Mouse (Mus musculus) frontal cortex, adult 2 months (tissue): ENCODE data around the gene Cdpf1. TPM values are rescaled to one million over a fixed set of nuclear protein-coding genes. Genes with fewer than 3 reads are reported as not detected.

Source experiments
- DNase-seq, 2 experiments: peaks; one replicate each; pipeline ENCODE4 v3.0.0; 2022; ENCODE audit warnings: low spot score in 1 of 2; ENCODE audit errors: extremely low spot score in 1 of 2
- polyA plus RNA-seq: library from polyadenylated mRNA; depleted of rRNA; stranded (reverse); fragments of >200 nt; gene quantifications from 2 replicates; pipeline ENCODE4 v1.2.3, GENCODE M21; 2012; rRNA removed

The Cdpf1 gene
- polyA plus RNA-seq, 1 experiment, result 23.5 TPM

DNA sequence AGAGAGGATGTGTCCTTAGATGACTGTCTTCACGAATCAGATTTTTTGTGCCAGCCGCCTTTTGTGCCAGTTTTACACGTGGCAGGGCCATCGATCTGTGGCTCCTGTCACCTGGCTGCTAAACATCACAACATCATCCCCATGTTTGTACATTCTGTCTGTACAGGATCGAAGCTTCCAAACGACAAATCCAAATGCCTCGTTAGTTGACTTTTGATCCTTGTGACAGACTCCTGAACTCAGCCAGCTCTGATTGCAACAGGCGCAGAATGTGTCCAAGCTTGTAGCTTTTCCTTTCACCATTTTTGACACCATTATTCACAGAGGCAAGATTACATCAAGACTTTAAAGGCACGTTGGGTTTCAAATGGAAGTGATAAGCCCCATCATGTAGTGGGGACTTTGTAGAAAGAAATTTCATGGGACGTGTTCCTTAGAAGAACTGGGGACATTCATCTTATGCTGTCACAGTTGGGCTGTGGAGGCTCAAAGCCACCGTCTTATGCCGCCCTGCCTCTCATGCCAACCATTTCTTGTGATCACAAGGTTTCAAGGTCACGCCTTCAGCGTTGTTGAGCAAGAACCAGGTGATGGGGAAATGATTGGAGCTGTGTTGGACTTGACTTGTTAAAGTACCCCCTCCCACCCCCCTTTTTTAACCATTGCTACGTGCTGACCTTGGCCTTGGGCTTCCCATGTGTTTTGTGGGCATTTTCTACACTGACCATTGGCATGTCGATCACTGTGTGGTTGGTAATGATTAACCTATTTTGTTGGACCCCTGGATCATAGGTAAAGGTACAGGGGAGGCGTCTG is 40.0 kb downstream of the Cdpf1 start:
- no peak for DNase-seq

DNA sequence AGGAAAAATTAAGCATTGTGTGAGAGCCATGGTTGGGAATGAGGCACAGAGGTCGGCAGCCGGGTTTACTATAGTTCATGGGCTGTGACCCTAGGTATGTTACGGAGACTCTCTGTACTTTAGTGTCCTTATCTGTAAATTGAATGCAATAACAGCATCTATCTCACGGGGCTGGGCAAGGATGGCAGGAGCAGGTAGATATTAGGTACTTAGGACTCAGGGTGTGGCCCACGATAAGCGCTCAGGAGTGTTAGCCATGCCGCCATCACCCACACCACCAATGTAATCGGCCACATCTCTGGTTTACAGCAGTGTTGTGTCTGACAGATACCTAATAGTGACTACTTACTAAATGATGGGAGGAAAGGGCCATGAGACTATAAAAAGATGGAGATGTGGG is 42.5 kb downstream of the Cdpf1 start:
- DNase-seq, result no peak

DNA sequence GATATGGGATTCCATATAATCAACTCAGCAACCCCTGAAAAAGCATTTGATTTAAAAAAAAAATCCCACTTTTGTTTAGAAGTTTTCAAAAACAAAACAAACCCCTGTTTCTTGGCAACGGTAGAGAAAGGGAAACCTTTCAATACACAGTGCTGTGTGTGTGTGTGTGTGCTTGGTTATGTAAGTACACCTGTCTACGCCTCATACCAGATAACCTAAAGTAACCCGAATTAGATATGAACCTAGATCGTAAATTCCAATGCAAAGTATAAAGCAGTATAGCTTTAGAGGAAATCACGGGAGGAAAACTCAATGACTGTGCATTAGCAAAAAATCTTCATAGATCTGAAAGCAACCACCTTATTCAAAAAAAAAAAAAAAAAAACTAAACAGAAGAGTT is 44.8 kb downstream of the Cdpf1 start:
- no peak for DNase-seq

DNA sequence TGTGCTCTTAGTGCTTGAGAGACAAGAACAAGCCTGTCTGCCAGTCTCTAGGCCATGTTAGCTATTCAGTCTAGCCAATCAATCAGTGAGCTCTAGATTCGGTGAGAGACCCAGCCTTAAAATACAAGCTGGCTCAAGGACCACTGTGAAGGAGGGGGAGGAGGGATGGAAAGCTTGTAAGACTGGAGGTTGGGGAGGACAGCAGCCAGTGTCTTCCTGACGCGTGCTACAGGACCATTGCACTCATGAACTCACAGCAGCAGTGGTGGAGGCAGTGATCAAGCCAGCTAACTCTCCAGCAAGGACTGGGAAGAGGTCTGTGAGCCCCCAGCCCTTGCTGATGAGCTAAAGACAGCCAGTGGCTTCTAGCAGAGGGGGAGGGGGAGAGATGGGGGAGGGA is 46.5 kb downstream of the Cdpf1 start:
- no peak for DNase-seq

DNA sequence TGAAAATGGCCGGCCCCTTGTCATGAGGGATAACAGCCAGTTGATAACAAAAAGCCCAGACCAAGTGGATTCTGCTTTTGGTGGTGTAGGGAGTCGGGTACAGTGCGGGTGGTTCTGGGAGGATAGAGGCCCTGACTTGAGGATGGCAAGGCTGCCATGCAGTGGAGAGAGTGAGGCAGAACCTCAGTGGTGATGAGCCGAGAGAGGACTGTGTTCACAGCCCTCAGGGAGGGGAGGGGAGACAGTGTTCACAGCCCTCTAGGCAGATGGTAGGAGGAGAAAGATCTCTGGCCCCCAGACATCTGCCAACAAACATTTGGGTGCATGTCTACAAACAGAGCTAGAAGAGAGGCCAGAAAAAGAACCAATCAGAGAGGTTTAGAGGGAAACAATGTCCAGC is 48.7 kb downstream of the Cdpf1 start:
- no peak for DNase-seq

GRCm38 (mm10) chr15:85757768-85758167 is 53.7 kb downstream of the Cdpf1 start:
- DNase-seq, result no peak

Other genes with a start within 250 kb of the Cdpf1 start
- 25.2 and 38.7 TPM in 2 replicates for gene Wnt7b, start 229.2 kb downstream of the Cdpf1 start, polyA plus RNA-seq
- gene Ppara, start 76.7 kb downstream of the Cdpf1 start, polyA plus RNA-seq, result 1.4 and 1.5 TPM in 2 replicates
- 0.46 and 0.54 TPM in 2 replicates for gene Pkdrej, start 10.0 kb upstream of the Cdpf1 start, polyA plus RNA-seq
- 5.2 and 6.2 TPM in 2 replicates for gene Ttc38, start 20.6 kb upstream of the Cdpf1 start, polyA plus RNA-seq
- gene Gtse1, start 48.0 kb upstream of the Cdpf1 start, polyA plus RNA-seq, result 0.78 and 0.95 TPM in 2 replicates
- gene Trmu, start 67.6 kb upstream of the Cdpf1 start, polyA plus RNA-seq, result 54.8 and 62.9 TPM in 2 replicates
- gene Celsr1, start 222.1 kb upstream of the Cdpf1 start, polyA plus RNA-seq, result 1.9 and 2.6 TPM in 2 replicates
- 32.2 and 39.5 TPM in 2 replicates for gene Gramd4, start 246.0 kb upstream of the Cdpf1 start, polyA plus RNA-seq